Mouse (Mus musculus): Measurements from ENCODE around the gene Gjb5.

GRCm38 (mm10) chr4:127337668-127338067 is 20.3 kb downstream of the Gjb5 start:
- TF ChIP-seq POLR2A (IDR thresholded peaks at IDR 0.05; ENCODE audit: low read depth, low read length), result no peak
- TF ChIP-seq CTCF (IDR thresholded peaks at IDR 0.05; ENCODE audit: extremely low read depth, insufficient read length, insufficient replicate concordance, low read depth, low read length), result no peak

Measured in small intestine, adult 2 months (tissue).